Mouse (Mus musculus) brown adipose tissue, adult 24 weeks (tissue): ENCODE measurements around the gene Gm10999. TPM values are rescaled to one million over a fixed set of nuclear protein-coding genes. Genes with fewer than 3 reads are reported as not detected.
"Not testable (repeated sequence)": the region's sequence is repeated elsewhere in the genome, so short reads cannot be mapped to it uniquely, and the experiment has no call there.

ENCODE experiments used
- H3K27ac ChIP-seq: fragments of 200-500 bp; replicated peaks from 2 replicates; pipeline ENCODE4 v1.5.1; 2012; ENCODE audit warnings: low read depth, mild to moderate bottlenecking, low read length
- H3K4me1 ChIP-seq: fragments of 200-500 bp; 2 replicates; pipeline ENCODE4 v1.6.1; 2012; ENCODE audit warnings: low read length, mixed read lengths; ENCODE audit not compliant: control insufficient read depth, insufficient read depth, insufficient read length
- H3K4me3 ChIP-seq: fragments of 200-500 bp; 2 replicates; pipeline ENCODE4 v1.5.1; 2012; ENCODE audit warnings: low read depth, mild to moderate bottlenecking, low read length, moderate library complexity; ENCODE audit not compliant: insufficient read depth
- polyA plus RNA-seq: library from polyadenylated mRNA; stranded (reverse); fragments of >200 nt; gene quantifications from 2 replicates; pipeline ENCODE4 v1.2.4, GENCODE M21; 2012; ENCODE audit not compliant: missing spikeins, insufficient read depth, insufficient read length

Gene Gm10999
- not detected in 2 replicates for polyA plus RNA-seq

- Histone ChIP-seq H3K27ac (no peak within 1 kb of the TSS), H3K4me1 (no peaks in the 10 kb centered on the region), H3K4me3 (no peak within 1 kb of the TSS)
These were observed at the start of gene Gm10999 for GRCm38 (mm10) chr8:129131561-129131960. Gm10999 (minus strand) TSS chr8:129131661.

GRCm38 (mm10) chr8:129133475-129133874, 2.0 kb upstream of the Gm10999 start:
- Histone ChIP-seq H3K4me3 (no peak overlapping the region), H3K27ac (no peak overlapping the region), H3K4me1 (no peaks in the 10 kb centered on the region)

GRCm38 (mm10) chr8:129115761-129116160, 15.7 kb downstream of the Gm10999 start:
- not testable (repeated sequence) for H3K27ac ChIP-seq, H3K4me1 ChIP-seq, H3K4me3 ChIP-seq

Other genes with a start within 250 kb of the Gm10999 start
- not detected in 2 replicates for gene Ccdc7a, start 66.1 kb downstream of the Gm10999 start, polyA plus RNA-seq
- not detected in 2 replicates for gene Ccdc7b, start 64.5 kb downstream of the Gm10999 start, polyA plus RNA-seq
- gene 2610044O15Rik8, start 102.7 kb upstream of the Gm10999 start, polyA plus RNA-seq = 9.6 and 15.8 TPM in 2 replicates